Mouse (Mus musculus): ENCODE results near the gene Nampt. TPM values are rescaled to one million over a fixed set of nuclear protein-coding genes. Genes with fewer than 3 reads are reported as not detected.

Gene Nampt
- 10.6 and 12.0 TPM in 2 replicates for polyA plus RNA-seq (2015; fragmentation: Nextera tagmentation; extraction: Ambion mirVana)

DNA sequence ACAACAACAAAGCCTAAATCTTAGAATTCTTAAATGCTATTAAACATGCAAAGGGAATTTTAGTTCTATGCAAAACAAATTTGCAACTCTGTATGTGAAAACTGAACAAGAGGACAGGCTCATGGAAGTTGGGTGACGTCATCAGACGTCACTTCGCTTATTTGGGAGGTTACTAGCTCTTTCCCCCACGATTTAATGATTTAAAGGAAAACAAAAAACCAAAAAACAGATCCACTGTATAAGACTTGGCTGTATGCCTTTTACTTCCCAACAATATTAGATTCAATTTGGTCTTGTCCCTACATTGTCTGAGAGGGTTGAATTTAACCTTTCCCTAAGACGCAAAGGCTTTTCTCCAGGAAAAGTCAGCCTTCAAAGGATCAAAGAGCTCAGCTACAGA is at the start of gene Nampt:
Nampt (plus strand) TSS at position 130 of the 400 bp plus-strand sequence.

Other genes starting within 250 kb of the Nampt start
- gene Sypl, start 134.3 kb downstream of the Nampt start, polyA plus RNA-seq (2015; fragmentation: Nextera tagmentation; extraction: Ambion mirVana): 42.0 and 54.5 TPM in 2 replicates